Mouse (Mus musculus): ENCODE results near the gene Vmn2r22. TPM values are rescaled to one million over a fixed set of nuclear protein-coding genes. Genes with fewer than 3 reads are reported as not detected.
A peak's percentile ranks its signal among the peaks of the same experiment; 100 is the strongest.
"Not testable (repeated sequence)": the region's sequence is repeated elsewhere in the genome, so short reads cannot be mapped to it uniquely, and the experiment has no call there.

Vmn2r22 gene
- polyA plus RNA-seq (2015; fragmentation: Nextera tagmentation; extraction: Ambion mirVana) = not detected in 2 replicates

- H3K4me3 ChIP-seq (replicated peaks; ENCODE audit: low read depth, low read length); H3K9ac ChIP-seq (ENCODE audit: low read depth, low read length); H3K9me3 ChIP-seq (replicated peaks; ENCODE audit: low read length); H3K27me3 ChIP-seq (ENCODE audit: insufficient read depth, low read length); H3K36me3 ChIP-seq (ENCODE audit: insufficient read depth, low read length); H3K4me1 ChIP-seq (replicated peaks; ENCODE audit: insufficient read depth, low read length); DNase-seq (ENCODE audit: low spot score); H3K27ac ChIP-seq; ATAC-seq (replicated peaks; ENCODE audit: low FRiP score, low read depth); H3K4me2 ChIP-seq (ENCODE audit: low read length): not testable (repeated sequence)
- WGBS = 75% methylated on average over 3 of the region's 3 CpGs
Observed at GRCm38 (mm10) chr6:123650625-123651024, at the start of gene Vmn2r22. Gene Vmn2r22 (minus strand): TSS chr6:123650725.

- TF ChIP-seq CTCF (IDR thresholded peaks at IDR 0.05; ENCODE audit: low read depth) = no peak
- no peaks in the 10 kb centered on the region for H3K4me1 ChIP-seq (replicated peaks; ENCODE audit: insufficient read depth, low read length)
- no peaks in the 10 kb centered on the region for H3K9me3 ChIP-seq (replicated peaks; ENCODE audit: low read length)
- H3K4me3 ChIP-seq (replicated peaks; ENCODE audit: low read depth, low read length) = no peak overlapping the region
- no peaks in the 10 kb centered on the region for H3K27me3 ChIP-seq (ENCODE audit: insufficient read depth, low read length)
- no peak overlapping the region for H3K27ac ChIP-seq
- ATAC-seq (replicated peaks; ENCODE audit: low FRiP score, low read depth) (no peak), DNase-seq (ENCODE audit: low spot score) (no peak)
- H3K4me2 ChIP-seq (ENCODE audit: low read length) = no peak overlapping the region
- H3K36me3 ChIP-seq (ENCODE audit: insufficient read depth, low read length) = no peaks in the 10 kb centered on the region
- no peak overlapping the region for H3K9ac ChIP-seq (ENCODE audit: low read depth, low read length)
Observed at GRCm38 (mm10) chr6:123697213-123697612, 46.7 kb upstream of the Vmn2r22 start.

DNA sequence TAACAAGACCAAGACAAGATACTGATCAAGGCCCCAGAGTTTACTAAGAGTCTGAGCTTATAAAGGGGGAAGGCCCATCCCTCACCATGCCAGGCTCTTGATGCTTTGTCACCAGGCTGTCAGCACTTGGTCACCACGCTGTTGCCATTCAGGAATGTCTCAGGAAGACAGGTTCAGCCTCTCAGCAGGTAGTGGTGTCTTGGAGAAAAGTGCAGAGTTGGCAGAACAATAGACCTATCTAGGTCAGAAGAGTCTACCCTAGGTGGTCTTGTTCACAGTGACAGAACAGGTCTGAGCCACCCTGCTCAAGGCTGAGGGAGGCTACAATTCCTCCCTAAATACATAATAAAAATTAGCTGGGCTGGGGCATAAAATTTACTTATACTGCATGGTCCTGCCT lies 46.1 kb upstream of the Vmn2r22 start:
- not testable (repeated sequence) for H3K4me2 ChIP-seq (ENCODE audit: low read length); H3K27ac ChIP-seq; H3K27me3 ChIP-seq (ENCODE audit: insufficient read depth, low read length); H3K36me3 ChIP-seq (ENCODE audit: insufficient read depth, low read length); H3K4me1 ChIP-seq (replicated peaks; ENCODE audit: insufficient read depth, low read length); H3K4me3 ChIP-seq (replicated peaks; ENCODE audit: low read depth, low read length); DNase-seq (ENCODE audit: low spot score); H3K9ac ChIP-seq (ENCODE audit: low read depth, low read length); ATAC-seq (replicated peaks; ENCODE audit: low FRiP score, low read depth); H3K9me3 ChIP-seq (replicated peaks; ENCODE audit: low read length)
- 71% methylated on average over 1 of the region's 1 CpGs for WGBS

DNA sequence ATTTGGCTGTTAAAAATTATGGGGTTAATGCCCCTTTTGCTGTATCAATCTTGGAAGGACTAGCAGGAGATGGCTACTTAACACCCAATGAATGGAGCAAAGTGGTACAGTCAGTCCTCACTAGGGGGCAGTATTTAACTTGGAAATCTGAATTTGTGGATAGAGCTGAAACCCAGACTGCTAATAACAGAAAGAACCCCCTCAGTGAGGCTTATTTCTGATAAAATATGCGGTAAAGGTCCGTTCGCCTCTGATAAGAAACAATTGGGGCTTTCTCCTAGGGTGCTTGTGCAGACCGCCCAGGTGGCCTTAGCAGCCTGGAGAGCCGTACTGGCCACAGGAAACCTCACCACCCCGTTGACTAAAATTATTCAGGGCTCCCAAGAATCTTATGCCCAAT lies 6.5 kb upstream of the Vmn2r22 start:
- DNase-seq (ENCODE audit: low spot score) (peak; percentile 2), ATAC-seq (replicated peaks; ENCODE audit: low FRiP score, low read depth) (no peak)
- no peak overlapping the region for H3K4me3 ChIP-seq (replicated peaks; ENCODE audit: low read depth, low read length)
- H3K9me3 ChIP-seq (replicated peaks; ENCODE audit: low read length) = no peaks in the 10 kb centered on the region
- H3K4me1 ChIP-seq (replicated peaks; ENCODE audit: insufficient read depth, low read length) = no peaks in the 10 kb centered on the region
- H3K4me2 ChIP-seq (ENCODE audit: low read length) = no peak overlapping the region
- H3K9ac ChIP-seq (ENCODE audit: low read depth, low read length) = no peak overlapping the region
- no peaks in the 10 kb centered on the region for H3K27me3 ChIP-seq (ENCODE audit: insufficient read depth, low read length)
- peak; percentile 35; the same call in 1 of the 2 replicates for TF ChIP-seq CTCF (IDR thresholded peaks at IDR 0.05; ENCODE audit: low read depth)
- no peaks in the 10 kb centered on the region for H3K36me3 ChIP-seq (ENCODE audit: insufficient read depth, low read length)
- 66% methylated on average over 6 of the region's 6 CpGs for WGBS
- no peak overlapping the region for H3K27ac ChIP-seq

DNA sequence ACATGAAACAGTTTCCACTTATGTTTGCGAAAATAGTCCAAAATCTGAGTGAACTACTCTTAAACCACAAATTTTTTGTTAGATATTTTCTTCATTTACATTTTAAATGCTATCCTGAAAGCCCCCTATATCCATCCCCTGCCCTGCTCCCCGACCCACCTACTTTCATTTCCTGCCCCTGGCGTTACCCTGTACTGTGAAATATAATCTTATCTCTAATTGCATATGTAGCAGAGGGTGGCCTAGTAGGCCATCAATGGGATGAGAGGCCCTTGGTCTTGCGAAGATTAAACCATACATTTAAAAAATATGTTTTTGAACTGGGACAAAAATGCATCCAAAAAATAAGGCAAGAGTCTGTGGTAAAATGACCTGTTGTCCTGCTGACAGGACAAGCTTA lies 11.1 kb downstream of the Vmn2r22 start:
- H3K27ac ChIP-seq; H3K9ac ChIP-seq (ENCODE audit: low read depth, low read length); H3K27me3 ChIP-seq (ENCODE audit: insufficient read depth, low read length); H3K9me3 ChIP-seq (replicated peaks; ENCODE audit: low read length); H3K36me3 ChIP-seq (ENCODE audit: insufficient read depth, low read length); H3K4me1 ChIP-seq (replicated peaks; ENCODE audit: insufficient read depth, low read length); H3K4me3 ChIP-seq (replicated peaks; ENCODE audit: low read depth, low read length); H3K4me2 ChIP-seq (ENCODE audit: low read length); ATAC-seq (replicated peaks; ENCODE audit: low FRiP score, low read depth); DNase-seq (ENCODE audit: low spot score): not testable (repeated sequence)
- 66% methylated on average over 4 of the region's 4 CpGs for WGBS

DNA sequence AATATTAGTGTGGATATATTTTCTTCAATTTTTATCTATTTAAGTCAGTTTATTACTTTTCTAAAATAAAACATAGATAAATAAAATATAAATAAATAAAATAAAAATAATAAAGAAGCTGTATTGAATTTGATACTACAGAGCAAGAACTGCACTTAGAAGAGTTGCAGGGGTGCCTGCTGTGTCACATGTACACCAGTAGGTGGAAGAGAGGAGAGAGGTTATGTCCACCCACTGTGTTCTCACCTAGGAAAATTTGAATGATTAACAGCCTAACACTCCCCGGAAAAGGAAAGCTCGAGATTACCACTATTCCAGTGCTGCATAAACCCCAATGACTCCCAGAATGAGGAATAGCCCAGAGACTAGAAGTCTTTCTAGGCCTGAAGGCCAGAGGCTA lies 26.7 kb downstream of the Vmn2r22 start:
- H3K4me2 ChIP-seq (ENCODE audit: low read length); H3K9ac ChIP-seq (ENCODE audit: low read depth, low read length); H3K27ac ChIP-seq; DNase-seq (ENCODE audit: low spot score); H3K27me3 ChIP-seq (ENCODE audit: insufficient read depth, low read length); H3K9me3 ChIP-seq (replicated peaks; ENCODE audit: low read length); H3K36me3 ChIP-seq (ENCODE audit: insufficient read depth, low read length); ATAC-seq (replicated peaks; ENCODE audit: low FRiP score, low read depth); H3K4me1 ChIP-seq (replicated peaks; ENCODE audit: insufficient read depth, low read length); H3K4me3 ChIP-seq (replicated peaks; ENCODE audit: low read depth, low read length): not testable (repeated sequence)
- no CpG with 5 or more reads among the region's 2 CpGs for WGBS

DNA sequence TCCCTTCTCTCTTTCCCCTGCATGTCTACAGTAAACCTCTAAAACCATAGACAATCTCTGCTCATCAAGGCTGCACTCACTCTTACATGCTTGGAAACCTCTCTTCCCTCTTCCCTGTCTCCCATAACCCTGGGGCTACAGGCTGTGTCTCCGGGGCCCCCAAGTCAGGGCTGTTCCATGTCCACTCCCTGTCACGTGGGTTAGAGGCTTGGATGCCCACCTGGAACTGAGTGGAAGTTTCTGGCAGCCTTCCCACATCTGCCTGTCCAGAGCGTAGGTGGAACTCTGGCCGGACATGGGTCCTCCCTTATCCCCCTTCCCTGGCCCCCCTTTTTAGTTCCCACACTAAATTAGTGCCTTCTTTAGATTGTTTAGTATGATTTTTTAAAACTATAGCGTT lies 62.2 kb downstream of the Vmn2r22 start:
- DNase-seq (ENCODE audit: low spot score); H3K27me3 ChIP-seq (ENCODE audit: insufficient read depth, low read length); H3K9ac ChIP-seq (ENCODE audit: low read depth, low read length); H3K4me3 ChIP-seq (replicated peaks; ENCODE audit: low read depth, low read length); H3K4me2 ChIP-seq (ENCODE audit: low read length); H3K36me3 ChIP-seq (ENCODE audit: insufficient read depth, low read length); H3K27ac ChIP-seq; H3K9me3 ChIP-seq (replicated peaks; ENCODE audit: low read length); H3K4me1 ChIP-seq (replicated peaks; ENCODE audit: insufficient read depth, low read length): not testable (repeated sequence)
- WGBS = no CpG with 5 or more reads among the region's 5 CpGs
- ATAC-seq (replicated peaks; ENCODE audit: low FRiP score, low read depth) = peak; percentile 66

GRCm38 (mm10) chr6:123587796-123588328 lies 62.7 kb downstream of the Vmn2r22 start:
- not testable (repeated sequence) for H3K27ac ChIP-seq; H3K9me3 ChIP-seq (replicated peaks; ENCODE audit: low read length); H3K4me3 ChIP-seq (replicated peaks; ENCODE audit: low read depth, low read length); H3K36me3 ChIP-seq (ENCODE audit: insufficient read depth, low read length); ATAC-seq (replicated peaks; ENCODE audit: low FRiP score, low read depth); H3K9ac ChIP-seq (ENCODE audit: low read depth, low read length); H3K4me2 ChIP-seq (ENCODE audit: low read length); H3K27me3 ChIP-seq (ENCODE audit: insufficient read depth, low read length); H3K4me1 ChIP-seq (replicated peaks; ENCODE audit: insufficient read depth, low read length); DNase-seq (ENCODE audit: low spot score)
- no CpG with 5 or more reads among the region's 2 CpGs for WGBS

GRCm38 (mm10) chr6:123583988-123584387 lies 66.5 kb downstream of the Vmn2r22 start:
- H3K27me3 ChIP-seq (ENCODE audit: insufficient read depth, low read length); ATAC-seq (replicated peaks; ENCODE audit: low FRiP score, low read depth); DNase-seq (ENCODE audit: low spot score); H3K4me3 ChIP-seq (replicated peaks; ENCODE audit: low read depth, low read length); H3K4me2 ChIP-seq (ENCODE audit: low read length); H3K36me3 ChIP-seq (ENCODE audit: insufficient read depth, low read length); H3K4me1 ChIP-seq (replicated peaks; ENCODE audit: insufficient read depth, low read length); H3K9ac ChIP-seq (ENCODE audit: low read depth, low read length); H3K9me3 ChIP-seq (replicated peaks; ENCODE audit: low read length); H3K27ac ChIP-seq: not testable (repeated sequence)
- no CpG with 5 or more reads among the region's 1 CpGs for whole genome bisulfite sequencing

- not testable (repeated sequence) for H3K36me3 ChIP-seq (ENCODE audit: insufficient read depth, low read length); H3K27me3 ChIP-seq (ENCODE audit: insufficient read depth, low read length); H3K27ac ChIP-seq; H3K4me3 ChIP-seq (replicated peaks; ENCODE audit: low read depth, low read length); DNase-seq (ENCODE audit: low spot score); H3K9ac ChIP-seq (ENCODE audit: low read depth, low read length); H3K9me3 ChIP-seq (replicated peaks; ENCODE audit: low read length); H3K4me2 ChIP-seq (ENCODE audit: low read length); H3K4me1 ChIP-seq (replicated peaks; ENCODE audit: insufficient read depth, low read length); ATAC-seq (replicated peaks; ENCODE audit: low FRiP score, low read depth)
- no CpG with 5 or more reads among the region's 2 CpGs for WGBS
Observed at GRCm38 (mm10) chr6:123574698-123575097, 75.8 kb downstream of the Vmn2r22 start.
